Mouse (Mus musculus) cerebellum, adult 2 months (tissue): ENCODE data around the gene Gbf1. TPM values are rescaled to one million over a fixed set of nuclear protein-coding genes. Genes with fewer than 3 reads are reported as not detected.

ENCODE experiments used
- DNase-seq, 2 experiments: peaks; one replicate each; pipeline ENCODE4 v3.0.0; 2021
- H3K27ac ChIP-seq: fragments of 200-500 bp; 2 replicates; pipeline ENCODE4 v1.5.1; 2012; ENCODE audit warnings: low read length, control low read depth, inconsistent platforms; ENCODE audit not compliant: insufficient read depth
- H3K27me3 ChIP-seq: fragments of 200-500 bp; 2 replicates; pipeline ENCODE4 v1.6.1; 2012; ENCODE audit warnings: inconsistent platforms, mild to moderate bottlenecking, low read length, moderate library complexity; ENCODE audit not compliant: control insufficient read depth, insufficient read depth
- H3K4me1 ChIP-seq: fragments of 200-500 bp; 2 replicates; pipeline ENCODE4 v1.6.1; 2011; ENCODE audit warnings: low read length; ENCODE audit not compliant: control insufficient read depth, insufficient read depth
- H3K4me3 ChIP-seq: fragments of 200-500 bp; replicated peaks from 2 replicates; pipeline ENCODE3; 2011; ENCODE audit warnings: mild to moderate bottlenecking, low read depth, low read length, control low read depth; ENCODE audit not compliant: insufficient read depth
- CTCF ChIP-seq: fragments of 200-500 bp; IDR thresholded peaks from 2 replicates; pipeline ENCODE4 v1.5.1; 2011; ENCODE audit warnings: low read depth, mild to moderate bottlenecking, control low read depth, low read length, moderate library complexity, borderline replicate concordance; ENCODE audit not compliant: insufficient read depth
- POLR2A ChIP-seq: fragments of 200-500 bp; IDR thresholded peaks from 2 replicates; pipeline ENCODE4 v1.6.1; 2011; ENCODE audit warnings: low read length, control low read depth, borderline replicate concordance; ENCODE audit not compliant: insufficient read depth
- WGBS: fragments of 180-500 bp; shearing (Covaris S2); methylation state at CpG from one replicate; pipeline ENCODE4 v1.1.7; 2018; 5-methylcytosine and 5-hydroxymethylcytosine counted together
- polyA plus RNA-seq: library from polyadenylated mRNA; depleted of rRNA; stranded (reverse); fragments of >200 nt; gene quantifications from 2 replicates; pipeline ENCODE4 v1.2.3, GENCODE M21; 2012

Gene Gbf1
- polyA plus RNA-seq, 1 experiment, result 85.3 TPM

DNA sequence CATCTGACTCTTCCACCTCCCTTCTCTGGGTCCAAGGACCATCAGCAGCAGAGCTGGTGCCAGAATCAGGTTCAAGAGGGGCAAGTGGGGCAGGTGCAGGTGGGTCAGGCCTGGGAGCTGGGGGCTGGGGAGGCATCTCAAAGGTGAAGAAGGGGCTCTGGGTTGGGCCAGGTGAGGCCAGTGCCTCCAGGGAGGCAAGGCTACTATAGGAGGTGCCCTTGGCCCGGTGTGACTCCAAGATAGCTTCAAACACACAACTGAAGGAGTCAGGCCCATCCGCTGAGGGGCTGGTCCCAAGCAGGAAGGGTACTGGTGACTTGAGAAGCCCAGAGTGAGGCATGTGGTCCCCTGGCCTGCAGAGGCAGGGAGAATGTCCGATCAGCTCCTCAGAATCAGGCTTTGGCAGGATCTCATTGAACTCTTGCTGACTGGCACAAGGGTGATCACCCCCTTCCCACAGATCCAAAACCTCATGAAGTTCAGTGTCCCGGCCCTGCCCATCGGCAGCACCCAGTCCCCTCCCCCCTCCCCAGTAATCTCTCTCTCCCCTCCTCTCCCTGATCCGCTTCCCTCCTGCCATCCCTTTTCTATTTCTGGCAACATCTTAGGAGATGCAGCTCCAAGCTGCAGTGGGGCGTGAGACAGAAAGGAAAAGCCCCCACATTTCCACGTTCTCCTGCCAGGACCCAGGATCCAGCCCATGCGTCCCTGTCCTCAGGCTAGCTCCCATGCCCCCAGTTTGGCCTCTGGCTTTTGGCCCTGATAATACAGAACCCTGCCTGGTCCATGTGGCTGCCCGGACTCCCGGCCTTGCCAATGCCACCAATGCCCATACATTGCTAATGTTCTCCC, 170.1 kb downstream of the Gbf1 start:
- H3K4me1 ChIP-seq, result peaks cover 55% of the 10 kb centered on the region
- TF ChIP-seq CTCF (no peak), POLR2A (no peak)
- no peak overlapping the region for H3K4me3 ChIP-seq
- WGBS, result 18% methylated on average over 11 of the region's 11 CpGs
- DNase-seq, result peak; percentile 48 to 62
- peak overlapping the region; percentile 86 for H3K27ac ChIP-seq
- no peaks in the 10 kb centered on the region for H3K27me3 ChIP-seq

DNA sequence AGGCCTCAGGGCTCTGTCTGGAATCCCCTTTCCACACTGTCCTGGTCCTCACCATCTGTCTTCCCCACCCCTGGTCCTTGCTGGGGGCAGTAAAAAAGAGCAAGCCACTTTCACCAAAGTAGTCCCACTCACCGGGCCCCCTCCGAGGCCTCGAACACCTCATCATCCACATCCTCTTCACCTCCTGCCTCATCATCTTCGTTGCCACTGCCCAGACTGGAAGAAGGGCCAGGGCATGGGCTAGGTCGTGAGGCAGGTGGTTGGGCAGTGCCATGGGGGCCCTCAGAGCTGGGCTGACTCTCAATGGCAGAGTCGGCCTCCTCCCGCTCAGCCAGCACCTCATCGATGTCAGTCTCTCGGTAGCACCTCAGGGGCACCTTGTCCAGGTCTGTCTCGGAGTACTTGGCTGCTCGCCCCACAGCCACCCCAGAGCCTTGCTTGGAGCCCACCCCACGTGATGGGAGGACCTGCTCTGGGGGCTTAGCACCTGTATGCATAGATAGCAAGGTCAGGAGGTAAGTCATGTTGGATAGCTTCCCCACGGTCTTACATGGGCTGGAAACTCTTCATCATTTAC, 170.8 kb downstream of the Gbf1 start:
- H3K27me3 ChIP-seq, result no peaks in the 10 kb centered on the region
- H3K27ac ChIP-seq, result peak overlapping the region; percentile 54
- no peak overlapping the region for H3K4me3 ChIP-seq
- peak; percentile 38 to 41 for DNase-seq
- TF ChIP-seq CTCF (no peak), POLR2A (no peak)
- H3K4me1 ChIP-seq, result peaks cover 55% of the 10 kb centered on the region
- 52% methylated on average over 13 of the region's 13 CpGs for WGBS

DNA sequence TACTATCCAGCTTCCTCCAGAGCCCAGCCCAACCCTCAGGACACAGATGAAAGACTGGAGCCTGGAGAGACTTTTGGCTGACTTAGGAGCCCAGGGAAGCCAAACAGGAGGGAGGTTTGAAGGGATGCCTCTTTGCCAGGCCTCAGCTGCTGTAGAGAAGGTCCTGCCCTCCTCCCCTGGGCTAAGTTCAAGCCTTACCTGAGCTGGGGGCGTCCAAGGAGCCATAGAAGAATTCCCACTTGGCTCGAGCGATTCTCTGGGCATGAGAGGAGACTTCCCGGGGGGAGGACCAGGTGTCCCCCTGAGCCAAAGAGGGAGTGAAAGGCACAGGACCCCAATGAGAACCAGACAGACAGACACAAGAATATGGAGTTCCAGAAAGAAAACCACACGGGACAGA, 171.4 kb downstream of the Gbf1 start:
- Histone ChIP-seq H3K4me3 (no peak overlapping the region), H3K27ac (no peak overlapping the region), H3K4me1 (peaks cover 49% of the 10 kb centered on the region), H3K27me3 (no peaks in the 10 kb centered on the region)
- TF ChIP-seq CTCF, result no peak
- no peak for TF ChIP-seq POLR2A
- 29% methylated on average over 5 of the region's 5 CpGs for WGBS
- peak; percentile 23 to 27 for DNase-seq

DNA sequence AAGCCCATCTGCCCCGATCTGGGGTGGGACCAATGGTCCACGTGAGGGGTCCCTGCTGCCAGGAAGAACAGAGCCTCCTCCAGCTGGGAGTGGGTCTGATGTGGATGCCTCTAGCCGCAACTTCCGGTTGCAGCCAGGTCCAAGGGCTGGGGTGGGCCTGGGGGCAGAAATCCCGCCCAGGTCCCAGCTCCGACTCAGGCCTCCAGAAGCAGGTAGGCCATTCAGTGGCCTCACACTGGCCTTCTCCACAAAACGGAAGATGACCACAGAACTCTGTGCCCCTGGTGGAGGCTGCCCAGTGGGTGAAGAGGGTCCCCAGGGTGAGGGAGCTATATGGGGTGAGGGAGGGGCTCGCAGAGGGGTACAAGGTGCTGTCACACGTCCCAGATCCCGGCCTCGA, 172.1 kb downstream of the Gbf1 start:
- 68% methylated on average over 11 of the region's 11 CpGs for WGBS
- Histone ChIP-seq H3K27ac (no peak overlapping the region), H3K4me3 (no peak overlapping the region), H3K27me3 (no peaks in the 10 kb centered on the region), H3K4me1 (peaks cover 45% of the 10 kb centered on the region)
- DNase-seq, result peak; percentile 30 to 32
- no peak for TF ChIP-seq POLR2A
- no peak for TF ChIP-seq CTCF

DNA sequence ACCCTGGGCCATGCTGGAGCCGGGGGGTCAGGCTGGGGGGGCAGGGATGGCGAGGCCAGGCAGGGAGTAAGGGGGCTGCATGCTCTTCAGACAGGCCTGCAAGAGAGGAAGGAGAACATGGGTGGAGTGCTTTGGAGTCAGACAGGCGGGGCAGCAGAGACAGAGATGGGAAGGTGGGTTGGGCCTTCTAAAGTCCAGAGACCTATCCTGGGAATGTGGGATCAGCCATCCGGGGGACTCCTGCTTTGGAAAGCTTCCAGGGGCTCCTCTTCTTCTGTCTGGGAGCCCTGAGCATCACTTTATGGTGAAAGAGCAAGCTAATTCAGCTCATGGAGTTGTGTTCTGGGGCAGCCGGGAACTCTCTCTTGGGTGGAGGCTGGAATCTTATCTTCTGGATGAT, 172.6 kb downstream of the Gbf1 start:
- no peak for TF ChIP-seq POLR2A
- TF ChIP-seq CTCF, result no peak

DNA sequence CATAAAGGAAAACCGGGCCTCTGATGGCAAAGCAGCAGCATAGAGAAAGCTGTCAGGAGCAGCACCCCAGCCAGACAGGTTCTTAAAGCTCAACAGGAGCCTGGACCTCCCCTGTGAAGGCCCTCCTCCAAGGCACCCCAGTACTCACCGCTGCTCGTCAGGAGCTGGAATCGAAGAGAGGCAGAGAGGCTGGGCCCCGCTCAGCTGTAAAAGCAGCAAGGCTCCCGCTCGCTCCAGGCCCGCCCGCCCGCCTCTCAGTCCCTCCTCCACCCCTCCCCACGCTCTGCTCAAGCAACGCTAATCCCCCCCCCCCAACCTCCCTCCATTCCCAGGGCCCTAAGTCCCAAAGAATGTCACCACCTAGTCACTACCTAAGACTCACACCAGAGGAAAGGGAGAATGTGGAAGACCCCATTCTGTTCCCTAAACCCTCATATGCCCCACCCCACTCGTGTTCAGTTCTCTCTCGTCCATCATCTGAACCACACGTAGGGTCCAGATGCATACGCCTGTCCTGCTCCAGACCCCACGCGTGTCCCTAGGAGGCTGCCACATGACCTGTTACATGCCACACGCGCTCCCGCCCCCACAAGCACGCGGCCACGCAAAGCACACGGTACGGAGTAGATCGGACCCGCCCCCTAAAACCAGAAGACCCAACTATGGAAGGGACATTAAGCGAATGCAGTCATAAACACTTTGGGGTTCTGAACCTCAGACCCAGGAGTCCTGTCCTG, 173.9 kb downstream of the Gbf1 start:
- H3K27ac ChIP-seq, result peak overlapping the region; percentile 84
- TF ChIP-seq POLR2A, result no peak
- no peak for TF ChIP-seq CTCF
- H3K27me3 ChIP-seq, result no peaks in the 10 kb centered on the region
- 1% methylated on average over 29 of the region's 29 CpGs for WGBS
- peak; percentile 68 to 69 for DNase-seq
- H3K4me1 ChIP-seq, result peaks cover 30% of the 10 kb centered on the region
- H3K4me3 ChIP-seq, result peak overlapping the region; percentile 76

More for the DNA sequence above, 172.6 kb downstream of the Gbf1 start:
- 65% methylated on average over 5 of the region's 5 CpGs for WGBS
- H3K27ac ChIP-seq, result no peak overlapping the region
- peak; percentile 24 to 31 for DNase-seq
- peaks cover 39% of the 10 kb centered on the region for H3K4me1 ChIP-seq
- H3K27me3 ChIP-seq, result no peaks in the 10 kb centered on the region
- peak overlapping the region; percentile 12 for H3K4me3 ChIP-seq

DNA sequence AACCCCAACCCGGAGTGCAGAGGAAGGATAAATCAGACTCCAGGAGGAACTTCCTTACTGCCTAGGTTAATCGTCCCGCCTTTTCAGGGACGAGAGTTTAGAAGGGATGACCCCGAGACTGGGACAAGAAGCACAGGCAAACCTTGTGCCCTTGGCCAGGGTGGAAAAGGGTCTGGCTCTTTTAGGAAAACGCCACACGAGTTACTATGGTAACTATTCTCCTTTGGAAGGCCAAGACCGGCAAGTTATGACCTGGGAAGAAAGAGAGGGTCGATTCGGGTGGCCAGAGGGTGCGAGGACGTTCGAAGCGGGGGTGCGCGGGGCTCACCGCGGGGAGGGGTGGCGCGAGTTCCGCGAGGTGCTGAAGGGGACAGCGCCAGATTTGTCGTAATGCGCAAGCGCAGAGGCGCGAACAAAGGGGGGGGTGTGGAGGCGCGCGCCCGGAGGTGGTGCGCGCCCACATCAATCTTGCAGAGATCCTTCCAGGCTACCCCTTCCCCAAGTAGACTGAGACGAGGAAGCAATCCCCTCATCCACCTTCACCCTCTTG, 174.5 kb downstream of the Gbf1 start, which contains the start of gene Psd:
TSS of gene Psd (minus strand) at position 401 of the 550 bp plus-strand sequence.
- WGBS, result under 1% methylated on average over 35 of the region's 35 CpGs
- TF ChIP-seq CTCF, result no peak
- TF ChIP-seq POLR2A, result peak; percentile 80
- Histone ChIP-seq H3K4me3 (peak within 1 kb of the TSS; percentile 76), H3K27me3 (no peaks in the 10 kb centered on the region), H3K4me1 (peaks cover 25% of the 10 kb centered on the region), H3K27ac (peak within 1 kb of the TSS; percentile 84)
- peak; percentile 83 to 86 for DNase-seq
